Mouse (Mus musculus) megakaryocyte, adult 5-6 weeks (primary cell): ENCODE results near the gene Sez6l. TPM values are rescaled to one million over a fixed set of nuclear protein-coding genes. Genes with fewer than 3 reads are reported as not detected.
A peak's percentile ranks its signal among the peaks of the same experiment; 100 is the strongest.

ENCODE experiments used
- ATAC-seq: 2 replicates; pipeline ENCODE4 v1.8.0; 2016; ENCODE audit warnings: mild to moderate bottlenecking, inconsistent platforms; ENCODE audit not compliant: poor library complexity, severe bottlenecking
- total RNA-seq, 2 experiments: library from RNA; stranded (forward) in 1 of 2; stranded (reverse) in 1 of 2; fragments of 153-499, 151-499 nt in 1 of 2; fragments of 221-1000, 200-1000 nt in 1 of 2; gene quantifications; 2 replicates each; pipeline versions ENCODE4 v1.2.3 to v1.2.4; 2015 to 2017

The Sez6l gene
- total RNA-seq, 2 experiments from 2014 or later, result not detected

DNA sequence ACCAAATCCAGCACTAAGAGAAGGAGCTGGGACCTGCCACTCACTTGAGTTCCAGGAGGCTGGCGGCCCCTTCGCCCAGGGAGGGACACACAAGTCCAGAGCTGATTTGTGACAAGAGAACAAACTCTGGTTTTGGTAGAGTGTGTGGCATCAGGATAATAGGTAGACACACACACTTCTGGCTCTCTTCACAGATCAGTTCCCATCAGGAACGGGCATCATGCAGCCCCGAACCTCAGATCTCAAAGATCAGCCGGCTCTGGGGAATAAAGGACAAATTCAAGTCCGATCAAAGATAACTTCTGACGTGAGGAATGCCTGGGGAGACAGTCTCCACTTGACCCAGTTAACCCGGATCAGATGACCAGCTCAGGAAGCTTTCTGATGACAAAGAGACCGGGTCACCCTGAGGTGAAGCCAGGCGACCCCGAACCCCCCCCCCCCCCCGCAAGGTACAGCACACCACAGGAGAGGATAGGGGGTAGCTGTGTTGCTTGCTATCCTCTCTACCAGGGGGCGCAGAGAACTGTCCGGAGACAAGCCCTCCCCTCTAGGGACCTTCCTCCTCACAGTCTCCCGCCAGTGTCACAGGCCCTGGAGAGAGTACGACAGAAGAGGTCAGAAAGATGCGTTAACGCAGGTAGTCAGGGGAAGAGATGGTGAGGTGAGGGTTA, 183.1 kb downstream of the Sez6l start:
- ATAC-seq, result no peak

DNA sequence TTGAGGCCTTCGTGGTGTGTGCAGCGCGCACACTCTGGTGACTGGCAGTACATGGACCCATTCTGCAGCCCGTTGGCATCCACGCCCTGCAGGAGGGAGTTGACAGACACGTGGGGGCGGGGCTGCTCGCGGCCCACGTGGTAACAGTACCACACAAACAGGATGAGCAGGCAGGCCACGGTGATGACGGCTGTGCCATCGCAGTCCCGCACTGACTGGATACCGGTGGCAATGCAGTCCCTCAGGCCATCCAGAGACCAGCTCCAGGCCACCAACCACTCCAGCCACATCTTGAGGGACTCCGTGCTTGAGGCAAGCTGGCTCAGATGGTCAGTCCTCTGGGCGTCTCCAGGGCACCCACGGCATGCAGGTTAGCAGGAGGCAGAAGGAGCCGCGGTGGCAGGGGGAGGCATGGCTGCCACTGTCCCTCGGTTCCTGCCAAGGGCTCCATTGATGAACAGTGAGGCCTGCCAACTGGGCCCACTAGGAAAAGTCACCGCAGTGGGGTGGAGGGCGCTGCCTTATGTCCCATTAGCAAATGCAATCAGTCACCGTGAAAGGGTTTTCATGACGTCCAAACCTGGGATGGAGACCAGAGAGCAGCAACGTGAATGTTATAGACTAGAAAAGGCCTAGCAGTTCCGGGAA, 185.2 kb downstream of the Sez6l start:
- no peak for ATAC-seq

DNA sequence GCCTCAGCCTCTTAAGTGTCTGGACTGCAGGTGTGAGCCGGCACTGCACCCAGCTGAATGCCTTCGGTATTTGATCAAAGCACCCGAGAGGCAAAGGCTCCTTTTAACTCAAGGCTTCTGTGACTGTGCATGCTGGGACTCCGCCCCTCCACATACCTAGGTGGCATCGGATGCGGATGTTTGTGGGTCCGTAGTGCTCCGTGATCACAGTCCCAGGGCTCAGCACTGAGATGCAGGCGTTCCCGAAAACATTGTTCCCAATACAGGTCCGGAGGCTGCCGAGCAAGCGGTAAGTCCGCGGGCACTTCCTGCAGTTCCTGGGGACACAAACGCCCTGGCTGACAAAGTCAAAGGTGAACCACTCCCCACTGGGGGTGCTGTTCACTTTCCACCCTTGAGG, 186.0 kb downstream of the Sez6l start:
- no peak for ATAC-seq

DNA sequence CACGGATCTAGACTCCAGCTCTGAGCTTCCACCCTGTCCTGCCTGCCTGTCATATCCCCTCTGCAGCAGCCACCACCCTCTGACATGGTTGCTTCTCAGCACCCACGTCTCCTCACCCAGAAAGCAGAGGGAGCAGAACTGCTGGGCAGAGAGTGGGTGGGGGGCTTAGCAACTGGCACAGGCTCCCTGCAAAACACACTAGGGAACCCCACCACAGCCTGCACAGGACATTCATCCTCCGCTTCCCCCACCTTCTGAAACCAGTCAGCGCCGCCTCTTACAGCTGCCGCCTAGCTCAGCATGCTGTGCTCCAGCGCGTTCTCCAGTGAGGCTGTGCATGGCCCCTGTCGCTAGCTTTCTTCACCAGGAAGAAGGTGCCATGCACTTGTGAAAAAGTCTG, 187.6 kb downstream of the Sez6l start:
- no peak for ATAC-seq

DNA sequence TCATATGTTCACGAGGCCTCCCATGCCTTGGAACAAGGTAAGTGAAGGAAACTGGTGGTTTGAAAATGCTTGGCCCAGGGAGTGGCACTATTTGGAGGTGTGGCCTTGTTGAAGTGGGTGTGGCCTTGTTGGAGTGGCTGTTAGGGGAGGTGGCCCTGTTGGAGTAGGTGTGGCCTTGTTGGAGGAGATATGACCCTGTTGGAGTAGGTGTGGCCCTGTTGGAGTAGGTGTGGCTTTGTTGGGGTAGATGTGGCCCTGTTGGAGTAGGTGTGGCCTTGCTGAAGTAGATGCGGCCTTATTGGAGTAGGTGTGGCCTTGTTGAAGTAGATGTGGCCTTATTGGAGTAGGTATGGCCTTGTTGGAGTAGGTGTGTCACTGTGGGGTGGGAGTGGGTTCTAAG, 191.0 kb downstream of the Sez6l start:
- ATAC-seq, result no peak

DNA sequence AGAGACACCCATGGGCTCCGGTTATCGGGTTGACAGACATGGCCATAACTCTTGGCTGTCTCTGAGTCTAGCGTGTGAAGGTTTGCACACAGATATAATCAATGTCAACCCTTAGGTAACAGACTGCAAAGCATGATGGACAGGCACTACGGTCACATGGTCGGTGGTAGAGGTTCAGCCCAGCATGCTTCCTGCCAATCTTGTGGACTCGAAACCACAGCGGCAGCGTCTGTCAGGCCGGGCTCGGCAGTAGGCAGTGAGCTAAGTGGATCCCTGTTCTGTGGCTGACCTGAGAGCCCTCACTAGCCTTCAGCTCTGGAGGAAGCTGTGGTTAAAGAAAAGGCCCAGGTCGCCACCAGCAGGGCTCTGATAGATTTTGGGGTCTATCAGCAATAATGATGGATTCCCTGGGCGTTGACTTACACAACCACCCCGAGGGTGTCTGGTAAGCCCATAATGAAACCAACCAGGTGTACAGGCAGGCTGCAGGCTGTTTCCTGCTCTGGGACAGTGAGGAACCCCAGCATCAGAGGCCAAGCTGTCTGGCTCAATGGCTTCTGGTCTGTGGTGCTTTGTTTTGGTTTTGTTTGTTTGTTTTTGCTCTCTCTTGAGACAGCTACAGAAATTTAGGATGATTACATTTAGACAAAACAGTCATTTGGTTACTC, 192.0 kb downstream of the Sez6l start:
- ATAC-seq, result peak; percentile 74

DNA sequence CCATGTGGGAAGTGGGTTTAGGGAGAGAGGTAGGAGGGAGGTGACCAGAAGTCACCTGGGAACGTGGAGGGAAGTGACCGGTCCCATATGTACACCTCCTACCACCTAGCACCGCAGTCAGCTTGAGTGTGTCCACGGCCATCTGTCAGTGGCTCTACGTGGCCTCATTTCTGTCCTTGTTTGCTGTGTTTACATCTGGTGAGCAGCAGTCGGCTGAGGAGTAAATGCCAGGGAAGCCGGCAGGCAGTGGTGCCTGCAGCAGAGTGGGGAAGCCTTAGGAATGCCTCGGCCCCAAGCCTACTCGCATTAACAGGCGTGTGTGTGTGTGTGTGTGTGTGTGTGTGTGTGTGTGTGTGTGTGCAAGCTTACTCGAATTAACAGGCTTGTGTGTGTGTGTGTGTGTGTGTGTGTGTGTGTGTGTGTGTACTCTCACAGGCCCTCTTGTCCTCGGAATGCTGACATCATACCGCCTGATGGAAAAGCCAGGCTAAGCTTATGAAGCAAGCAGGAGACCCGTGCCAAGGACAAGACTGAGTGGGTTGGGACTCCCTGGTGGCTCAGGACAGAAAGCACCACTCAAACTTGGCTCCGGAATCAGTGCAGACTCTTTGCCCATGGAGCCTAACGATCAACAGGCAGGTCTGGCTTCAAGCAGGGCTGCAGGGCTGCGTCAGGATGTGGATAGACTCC, 194.2 kb downstream of the Sez6l start:
- no peak for ATAC-seq

DNA sequence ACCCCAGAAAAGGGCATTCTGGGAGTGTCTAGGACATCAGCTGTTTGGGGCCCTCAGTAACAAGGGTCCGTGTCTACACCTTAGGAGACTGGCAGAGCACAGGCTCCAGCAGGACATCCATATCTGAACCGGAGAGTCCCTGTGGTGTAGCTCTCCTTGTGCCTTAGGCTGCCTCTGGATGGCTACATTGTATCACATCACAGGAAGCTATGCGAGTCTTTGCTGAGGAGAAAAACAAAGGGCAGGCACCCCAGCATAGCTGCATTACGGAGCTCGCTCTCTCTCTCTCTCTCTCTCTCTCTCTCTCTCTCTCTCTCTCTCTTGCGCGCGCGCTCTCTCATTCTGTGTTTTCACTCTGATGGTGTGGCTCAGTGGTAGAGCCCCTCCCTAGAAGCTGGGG, 194.9 kb downstream of the Sez6l start:
- ATAC-seq, result no peak

DNA sequence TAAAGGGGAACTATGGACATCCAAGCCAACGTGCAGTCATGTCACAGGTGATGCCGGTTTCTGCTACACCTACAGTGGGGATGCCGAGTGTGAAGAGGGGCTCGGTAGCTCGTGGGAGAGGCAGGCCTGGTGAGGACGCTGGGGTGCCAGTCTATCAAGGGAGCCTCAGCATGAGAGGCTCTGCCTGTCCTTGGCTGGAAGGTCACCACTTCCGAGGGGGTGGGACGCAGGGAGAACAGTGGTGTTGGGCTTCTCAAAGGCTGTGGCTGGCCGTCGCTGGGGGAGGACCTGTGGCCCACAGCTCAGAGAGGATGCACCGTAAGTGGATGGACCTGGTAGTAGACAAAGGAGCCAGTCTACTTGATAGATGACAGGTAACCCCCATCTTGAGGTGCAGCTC, 195.8 kb downstream of the Sez6l start:
- ATAC-seq, result no peak

DNA sequence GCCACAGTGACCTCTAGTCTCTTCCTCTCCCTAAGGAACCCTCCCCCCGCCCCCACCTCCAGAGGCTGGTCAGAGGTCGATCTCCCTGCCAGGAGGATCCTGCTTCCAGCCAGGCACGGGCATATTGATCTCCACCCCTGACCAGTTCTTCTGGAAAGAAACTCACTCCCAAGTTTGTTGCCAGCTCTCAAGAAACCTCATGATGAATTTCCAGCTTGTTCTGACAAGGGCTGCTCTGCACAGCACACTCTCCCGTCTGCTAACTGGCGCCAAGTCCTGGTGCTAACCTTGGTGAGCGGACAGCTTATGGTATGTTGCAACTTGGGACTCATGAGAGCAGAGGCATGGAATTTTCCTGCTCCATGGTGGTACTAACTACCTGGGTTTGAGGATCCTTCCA, 198.3 kb downstream of the Sez6l start:
- no peak for ATAC-seq

DNA sequence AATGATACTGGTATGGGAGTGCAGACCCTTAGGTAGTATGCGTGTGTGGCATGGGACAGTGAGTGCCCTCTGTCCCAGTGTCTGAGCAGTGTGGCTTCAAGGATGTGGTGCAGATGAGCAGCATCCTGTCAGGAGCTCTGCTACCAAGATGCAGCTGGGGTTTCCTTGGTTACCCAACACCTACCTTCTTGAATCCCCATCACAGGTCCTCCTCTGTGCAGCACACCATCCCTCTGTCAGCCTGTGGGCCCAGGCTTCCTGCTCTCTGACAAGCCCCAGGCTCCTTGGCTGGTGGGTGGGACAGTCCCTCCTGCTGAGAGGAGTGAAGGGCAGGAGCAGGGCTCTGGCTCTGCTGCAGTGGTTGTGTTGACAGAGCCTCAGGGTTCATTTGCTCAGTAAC, 199.6 kb downstream of the Sez6l start:
- ATAC-seq, result no peak

DNA sequence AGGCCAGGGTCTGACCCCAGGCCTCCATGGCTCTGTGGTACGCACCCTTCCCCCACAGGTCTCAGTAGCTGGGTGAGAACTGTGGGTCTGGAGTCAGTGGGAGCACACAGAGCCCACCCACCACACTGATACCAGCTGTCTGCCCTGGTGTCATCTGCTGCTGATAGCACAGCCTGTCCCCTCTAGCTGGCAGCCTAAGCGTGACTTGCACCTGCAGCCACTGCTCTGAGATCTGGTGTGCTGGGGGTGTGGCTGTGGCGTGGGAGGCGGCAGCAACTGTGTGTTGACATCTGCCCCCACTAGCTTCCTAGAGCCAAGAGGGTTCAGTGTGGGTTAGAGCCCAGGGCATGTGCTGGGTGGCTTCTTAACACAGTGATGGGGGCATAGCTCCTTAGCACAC, 200.9 kb downstream of the Sez6l start:
- ATAC-seq, result no peak

DNA sequence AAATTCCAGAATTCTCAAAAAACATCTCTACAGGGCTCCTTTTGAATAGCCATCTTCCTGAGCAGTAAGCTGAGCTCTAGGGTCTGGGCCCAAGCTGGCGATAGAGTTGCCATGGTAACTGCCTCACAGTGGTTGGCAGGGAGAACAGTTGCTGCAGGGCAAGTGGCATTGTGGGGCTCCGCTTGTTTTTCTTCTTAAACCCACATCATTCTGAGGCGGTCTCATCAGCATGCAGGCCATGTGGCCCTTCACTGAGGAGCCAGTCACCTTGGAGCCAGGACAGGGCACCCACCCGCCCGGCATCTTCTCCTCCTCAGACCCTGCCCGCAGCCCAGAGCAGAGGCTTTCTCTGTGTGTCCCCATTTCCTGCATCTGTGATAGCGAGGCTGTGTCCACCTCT, 205.1 kb downstream of the Sez6l start:
- ATAC-seq, result no peak

DNA sequence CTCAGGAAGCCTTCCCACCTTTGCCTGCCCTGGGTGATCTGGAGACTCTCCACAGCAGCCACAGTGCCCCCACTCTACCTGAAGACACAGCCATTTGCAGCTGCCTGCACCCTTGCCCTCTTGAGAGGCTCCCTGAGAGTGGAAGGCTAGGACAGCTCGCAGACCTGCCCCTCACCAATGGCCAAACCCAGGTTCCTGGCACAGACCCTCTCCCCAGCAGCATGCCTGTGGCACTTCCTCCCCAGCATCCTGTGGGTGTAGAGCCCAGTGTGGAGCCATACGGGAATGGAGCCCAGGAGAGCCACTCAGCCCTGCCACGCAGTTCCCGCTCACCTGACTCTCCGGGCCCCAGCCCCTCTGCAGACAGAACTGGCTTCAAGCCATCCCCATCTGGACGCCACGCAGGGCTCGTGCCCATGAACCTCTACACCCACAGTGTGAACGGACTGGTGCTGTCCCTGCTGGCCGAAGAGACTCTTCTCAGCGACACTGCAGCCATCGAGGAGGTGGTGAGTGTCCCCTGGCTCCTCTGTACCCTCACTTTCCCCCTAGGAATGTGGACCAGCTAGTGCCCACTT, 206.7 kb downstream of the Sez6l start:
- no peak for ATAC-seq

DNA sequence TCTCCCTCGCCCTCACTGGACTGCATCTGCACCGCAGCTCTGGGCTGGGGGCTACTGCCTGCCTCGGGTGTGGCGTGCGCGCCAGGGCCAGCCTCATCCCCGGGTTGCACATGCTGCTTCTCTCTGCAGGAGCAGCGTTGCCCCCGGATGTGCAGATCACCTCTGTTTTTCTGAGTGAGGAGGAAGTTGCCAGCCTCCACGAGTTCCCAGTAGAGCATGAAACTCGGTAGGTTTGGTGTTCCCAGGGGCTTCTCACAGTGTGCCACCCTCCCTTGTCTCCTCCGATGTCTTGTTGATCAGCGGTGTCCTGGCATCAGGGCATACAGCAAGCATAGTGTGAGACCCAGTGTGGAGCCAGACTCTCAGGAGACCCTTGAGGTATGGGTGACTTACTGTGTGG, 207.7 kb downstream of the Sez6l start:
- no peak for ATAC-seq

Other genes starting within 250 kb of the Sez6l start
- 31.2 and 35.1 TPM in 2 replicates for gene Srrd, start 234.1 kb downstream of the Sez6l start, total RNA-seq (2015)
- gene Srrd, start 234.1 kb downstream of the Sez6l start, total RNA-seq (2017), result 20.7 and 21.7 TPM in 2 replicates
- gene Hps4, start 234.1 kb downstream of the Sez6l start, total RNA-seq (2015), result 14.7 and 18.8 TPM in 2 replicates
- 13.4 and 14.9 TPM in 2 replicates for gene Hps4, start 234.1 kb downstream of the Sez6l start, total RNA-seq (2017)
- 0.23 TPM in 1 of 2 replicates, not detected in the other for gene Gm6583, start 221.2 kb downstream of the Sez6l start, total RNA-seq (2015)
- gene Gm6583, start 221.2 kb downstream of the Sez6l start, total RNA-seq (2017), result 0.73 and 1.2 TPM in 2 replicates
- not detected in 2 replicates for gene Asphd2, start 182.3 kb downstream of the Sez6l start, total RNA-seq (2015)
- not detected in 2 replicates for gene Asphd2, start 182.3 kb downstream of the Sez6l start, total RNA-seq (2017)
- gene Gm6588, start 127.8 kb downstream of the Sez6l start, total RNA-seq (2015), result not detected in 2 replicates
- gene Gm6588, start 127.8 kb downstream of the Sez6l start, total RNA-seq (2017), result not detected in 2 replicates